Mouse (Mus musculus): ENCODE data around the gene Cmpk1. TPM values are rescaled to one million over a fixed set of nuclear protein-coding genes. Genes with fewer than 3 reads are reported as not detected.

Gene Cmpk1
- polyA plus RNA-seq (2012; rRNA removed) = 42.8 and 48.7 TPM in 2 replicates

DNA sequence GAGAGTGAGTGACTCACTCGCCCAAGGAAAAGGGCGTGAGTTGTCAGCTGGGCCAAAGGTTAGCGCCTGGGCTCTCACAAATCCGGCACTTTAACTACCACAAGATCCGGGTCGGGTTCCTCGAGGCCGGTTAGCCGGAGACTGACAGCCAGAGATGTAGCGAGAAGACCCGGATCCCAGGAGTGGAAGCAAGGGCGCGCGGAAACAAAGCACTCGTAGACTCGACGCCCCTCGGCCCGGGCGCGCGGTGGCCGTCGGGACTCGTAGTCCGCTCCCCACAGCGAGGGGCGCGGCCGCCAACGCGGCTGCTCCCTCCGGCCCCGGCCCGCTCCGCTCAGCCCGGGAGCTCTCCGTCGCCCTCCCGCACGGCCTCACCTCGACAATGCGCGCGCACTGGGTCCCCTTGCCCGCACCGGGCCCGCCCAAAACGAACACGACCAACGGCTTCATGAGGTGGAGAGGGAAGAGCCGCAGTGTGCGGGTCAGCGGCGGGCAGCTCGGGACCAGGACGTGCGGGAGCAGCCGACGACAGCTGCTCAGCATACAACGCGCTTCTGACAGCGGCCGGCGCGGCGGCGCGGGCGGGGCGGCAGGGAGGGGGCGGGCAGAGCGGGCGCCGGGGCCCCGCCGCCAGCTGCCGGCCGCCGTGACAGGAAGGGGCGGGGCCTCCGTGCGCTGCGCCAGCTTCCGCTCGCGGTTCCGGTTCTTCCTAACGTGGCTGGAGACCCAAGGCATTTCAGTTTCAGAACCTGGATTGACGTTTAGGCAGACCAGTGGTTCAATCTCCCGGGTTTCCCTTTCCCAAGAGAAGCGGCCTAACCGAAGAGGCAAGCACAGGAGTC is at the start of gene Cmpk1:
TSS of gene Cmpk1 (minus strand) at position 651 of the 842 bp plus-strand sequence.
- Histone ChIP-seq H3K4me3 (replicated peaks; ENCODE audit: insufficient read depth, low read depth, low read length) (peak within 1 kb of the TSS; percentile 74), H3K27me3 (ENCODE audit: control insufficient read depth, insufficient read depth, low read length) (no peaks in the 10 kb centered on the region), H3K27ac (ENCODE audit: insufficient read depth, low read length) (peak within 1 kb of the TSS; percentile 98), H3K4me1 (ENCODE audit: control insufficient read depth, insufficient read depth, low read length) (no peaks in the 10 kb centered on the region)
- WGBS = under 1% methylated on average over 93 of the region's 93 CpGs
- TF ChIP-seq POLR2A (IDR thresholded peaks at IDR 0.05; ENCODE audit: borderline replicate concordance, insufficient read depth, low read length) (peak; percentile 80; the same call in 1 of the 2 replicates), CTCF (IDR thresholded peaks at IDR 0.05; ENCODE audit: borderline replicate concordance, insufficient read depth, low read depth, low read length) (no peak)
- DNase-seq = peak; percentile 86 to 88

GRCm38 (mm10) chr4:115035043-115035442 is 48.0 kb upstream of the Cmpk1 start:
- Histone ChIP-seq H3K27ac (ENCODE audit: insufficient read depth, low read length) (no peak overlapping the region), H3K4me1 (ENCODE audit: control insufficient read depth, insufficient read depth, low read length) (no peaks in the 10 kb centered on the region), H3K4me3 (replicated peaks; ENCODE audit: insufficient read depth, low read depth, low read length) (no peak overlapping the region), H3K27me3 (ENCODE audit: control insufficient read depth, insufficient read depth, low read length) (no peaks in the 10 kb centered on the region)
- TF ChIP-seq POLR2A (IDR thresholded peaks at IDR 0.05; ENCODE audit: borderline replicate concordance, insufficient read depth, low read length) (no peak), CTCF (IDR thresholded peaks at IDR 0.05; ENCODE audit: borderline replicate concordance, insufficient read depth, low read depth, low read length) (no peak)
- 80% methylated on average over 6 of the region's 6 CpGs for WGBS
- DNase-seq = no peak

DNA sequence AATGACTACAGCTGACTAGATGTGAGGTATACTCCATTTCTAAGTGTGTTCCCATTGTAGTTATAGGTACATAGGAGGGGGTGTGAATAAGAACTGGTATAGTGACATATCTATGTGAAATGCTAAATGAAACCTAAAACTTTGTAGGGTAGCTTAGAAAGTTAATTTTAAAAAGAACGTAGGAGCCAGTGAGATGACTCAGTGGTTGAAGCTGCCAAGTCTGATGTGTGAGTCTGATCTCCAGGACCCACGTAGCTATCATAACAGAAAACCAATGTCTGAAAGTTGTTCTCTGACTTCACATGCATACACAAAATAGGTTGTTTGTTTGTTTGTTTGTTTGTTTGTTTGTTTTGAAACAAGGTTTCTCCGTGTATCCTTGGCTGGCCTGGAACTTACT is 33.0 kb upstream of the Cmpk1 start:
- WGBS = 92% methylated on average over 3 of the region's 3 CpGs
- Histone ChIP-seq H3K4me1 (ENCODE audit: control insufficient read depth, insufficient read depth, low read length) (no peaks in the 10 kb centered on the region), H3K27me3 (ENCODE audit: control insufficient read depth, insufficient read depth, low read length) (no peaks in the 10 kb centered on the region), H3K4me3 (replicated peaks; ENCODE audit: insufficient read depth, low read depth, low read length) (no peak overlapping the region), H3K27ac (ENCODE audit: insufficient read depth, low read length) (no peak overlapping the region)
- no peak for DNase-seq
- TF ChIP-seq CTCF (IDR thresholded peaks at IDR 0.05; ENCODE audit: borderline replicate concordance, insufficient read depth, low read depth, low read length) = no peak
- TF ChIP-seq POLR2A (IDR thresholded peaks at IDR 0.05; ENCODE audit: borderline replicate concordance, insufficient read depth, low read length) = no peak

GRCm38 (mm10) chr4:115014276-115014675 is 27.2 kb upstream of the Cmpk1 start:
- TF ChIP-seq POLR2A (IDR thresholded peaks at IDR 0.05; ENCODE audit: borderline replicate concordance, insufficient read depth, low read length) (no peak), CTCF (IDR thresholded peaks at IDR 0.05; ENCODE audit: borderline replicate concordance, insufficient read depth, low read depth, low read length) (no peak)
- Histone ChIP-seq H3K27ac (ENCODE audit: insufficient read depth, low read length) (no peak overlapping the region), H3K4me1 (ENCODE audit: control insufficient read depth, insufficient read depth, low read length) (no peaks in the 10 kb centered on the region), H3K27me3 (ENCODE audit: control insufficient read depth, insufficient read depth, low read length) (no peaks in the 10 kb centered on the region), H3K4me3 (replicated peaks; ENCODE audit: insufficient read depth, low read depth, low read length) (no peak overlapping the region)
- no peak for DNase-seq
- WGBS = 93% methylated on average over 3 of the region's 3 CpGs

DNA sequence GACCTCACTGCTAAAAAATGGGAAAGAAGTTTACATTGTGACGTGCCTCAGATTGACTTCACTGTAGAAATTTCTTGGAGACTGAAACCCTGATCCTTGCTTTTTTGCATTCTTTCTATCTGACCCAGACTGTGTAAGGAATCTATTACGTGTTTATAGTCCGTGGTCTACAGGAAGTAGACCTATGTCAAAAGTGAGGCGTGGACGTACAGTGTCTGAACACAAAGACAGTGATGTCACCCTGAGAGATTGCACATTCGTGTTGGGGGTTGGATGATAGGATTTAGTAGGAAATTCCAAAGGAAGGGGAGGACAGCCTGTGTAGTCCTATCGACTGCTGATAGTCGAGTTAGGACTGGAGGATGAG is 13.4 kb upstream of the Cmpk1 start:
- TF ChIP-seq POLR2A (IDR thresholded peaks at IDR 0.05; ENCODE audit: borderline replicate concordance, insufficient read depth, low read length) (no peak), CTCF (IDR thresholded peaks at IDR 0.05; ENCODE audit: borderline replicate concordance, insufficient read depth, low read depth, low read length) (no peak)
- DNase-seq = peak in 1 of 2 experiments; percentile 5
- H3K27me3 ChIP-seq (ENCODE audit: control insufficient read depth, insufficient read depth, low read length) = no peaks in the 10 kb centered on the region
- no peak overlapping the region for H3K27ac ChIP-seq (ENCODE audit: insufficient read depth, low read length)
- peak overlapping the region; percentile 59 for H3K4me3 ChIP-seq (replicated peaks; ENCODE audit: insufficient read depth, low read depth, low read length)
- no peaks in the 10 kb centered on the region for H3K4me1 ChIP-seq (ENCODE audit: control insufficient read depth, insufficient read depth, low read length)
- WGBS = under 1% methylated on average over 8 of the region's 8 CpGs

DNA sequence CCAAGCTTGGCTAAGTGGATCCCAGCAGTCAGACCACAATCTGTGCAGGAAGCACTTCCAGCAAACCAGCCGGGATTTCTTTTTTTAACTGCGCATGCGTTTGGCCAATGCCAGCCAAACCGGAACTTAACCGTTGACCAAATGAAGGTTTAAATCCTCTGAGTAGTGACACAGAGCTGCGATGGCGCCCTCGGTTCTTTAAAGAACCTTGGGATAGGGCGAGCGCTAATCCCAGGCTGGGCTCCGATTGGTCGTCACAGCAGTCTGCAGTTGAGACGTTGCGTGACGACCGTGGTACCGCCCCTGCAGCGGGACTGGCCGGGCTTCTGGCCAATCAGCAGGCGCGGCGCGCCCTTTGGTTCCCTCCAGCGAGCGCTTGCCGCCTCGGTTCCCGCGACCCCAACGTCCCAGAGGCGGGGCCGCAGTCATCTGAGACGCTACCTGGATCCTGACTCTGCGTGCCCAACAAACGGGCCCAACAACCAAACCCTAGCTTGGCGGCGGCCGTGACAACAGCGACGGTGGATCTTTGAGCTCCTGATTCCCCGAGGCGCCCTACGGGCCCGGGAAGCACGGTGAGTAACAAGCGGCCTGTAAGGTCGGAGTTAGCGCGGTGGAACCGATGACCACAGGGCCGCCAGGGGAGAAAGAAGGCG is 12.9 kb upstream of the Cmpk1 start, which contains the start of gene Stil:
TSS of gene Stil (plus strand) at position 387 of the 656 bp plus-strand sequence.
- Histone ChIP-seq H3K4me3 (replicated peaks; ENCODE audit: insufficient read depth, low read depth, low read length) (peak within 1 kb of the TSS; percentile 90), H3K4me1 (ENCODE audit: control insufficient read depth, insufficient read depth, low read length) (no peaks in the 10 kb centered on the region), H3K27ac (ENCODE audit: insufficient read depth, low read length) (peak within 1 kb of the TSS; percentile 80), H3K27me3 (ENCODE audit: control insufficient read depth, insufficient read depth, low read length) (no peaks in the 10 kb centered on the region)
- TF ChIP-seq CTCF (IDR thresholded peaks at IDR 0.05; ENCODE audit: borderline replicate concordance, insufficient read depth, low read depth, low read length) (no peak), POLR2A (IDR thresholded peaks at IDR 0.05; ENCODE audit: borderline replicate concordance, insufficient read depth, low read length) (peak; percentile 82; the same call in 1 of the 2 replicates)
- DNase-seq = peak; percentile 95 to 97
- WGBS = under 1% methylated on average over 52 of the region's 52 CpGs

DNA sequence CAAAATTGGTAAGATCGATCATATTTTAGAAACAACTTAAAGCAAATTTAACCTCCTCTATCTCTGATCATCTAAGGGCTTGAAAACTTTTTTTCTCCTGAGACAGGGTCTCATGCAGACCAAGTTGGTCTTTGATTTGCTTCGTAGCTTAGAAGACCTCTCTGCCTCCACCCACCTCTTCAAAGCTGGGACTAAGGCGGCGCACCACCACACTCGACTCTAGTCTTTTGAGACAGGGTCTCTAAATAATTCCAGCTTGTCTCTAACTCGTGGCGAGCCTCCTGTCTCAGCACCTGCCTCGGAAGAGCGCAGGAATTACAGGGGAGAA is 12.4 kb upstream of the Cmpk1 start:
- no peak for DNase-seq
- 8% methylated on average over 9 of the region's 9 CpGs for WGBS
- Histone ChIP-seq H3K4me1 (ENCODE audit: control insufficient read depth, insufficient read depth, low read length) (no peaks in the 10 kb centered on the region), H3K4me3 (replicated peaks; ENCODE audit: insufficient read depth, low read depth, low read length) (peak overlapping the region; percentile 90), H3K27me3 (ENCODE audit: control insufficient read depth, insufficient read depth, low read length) (no peaks in the 10 kb centered on the region), H3K27ac (ENCODE audit: insufficient read depth, low read length) (peak overlapping the region; percentile 80)
- TF ChIP-seq POLR2A (IDR thresholded peaks at IDR 0.05; ENCODE audit: borderline replicate concordance, insufficient read depth, low read length) = no peak
- no peak for TF ChIP-seq CTCF (IDR thresholded peaks at IDR 0.05; ENCODE audit: borderline replicate concordance, insufficient read depth, low read depth, low read length)
